Mouse (Mus musculus) cerebellum, postnatal 10 days (tissue): ENCODE measurements around the gene Nsmce1.

Source experiments
- DNase-seq, 2 experiments: peaks; one replicate each; pipeline ENCODE4 v3.0.0; 2021; ENCODE audit warnings: mixed read lengths in 2 of 2

Gene Nsmce1

DNA sequence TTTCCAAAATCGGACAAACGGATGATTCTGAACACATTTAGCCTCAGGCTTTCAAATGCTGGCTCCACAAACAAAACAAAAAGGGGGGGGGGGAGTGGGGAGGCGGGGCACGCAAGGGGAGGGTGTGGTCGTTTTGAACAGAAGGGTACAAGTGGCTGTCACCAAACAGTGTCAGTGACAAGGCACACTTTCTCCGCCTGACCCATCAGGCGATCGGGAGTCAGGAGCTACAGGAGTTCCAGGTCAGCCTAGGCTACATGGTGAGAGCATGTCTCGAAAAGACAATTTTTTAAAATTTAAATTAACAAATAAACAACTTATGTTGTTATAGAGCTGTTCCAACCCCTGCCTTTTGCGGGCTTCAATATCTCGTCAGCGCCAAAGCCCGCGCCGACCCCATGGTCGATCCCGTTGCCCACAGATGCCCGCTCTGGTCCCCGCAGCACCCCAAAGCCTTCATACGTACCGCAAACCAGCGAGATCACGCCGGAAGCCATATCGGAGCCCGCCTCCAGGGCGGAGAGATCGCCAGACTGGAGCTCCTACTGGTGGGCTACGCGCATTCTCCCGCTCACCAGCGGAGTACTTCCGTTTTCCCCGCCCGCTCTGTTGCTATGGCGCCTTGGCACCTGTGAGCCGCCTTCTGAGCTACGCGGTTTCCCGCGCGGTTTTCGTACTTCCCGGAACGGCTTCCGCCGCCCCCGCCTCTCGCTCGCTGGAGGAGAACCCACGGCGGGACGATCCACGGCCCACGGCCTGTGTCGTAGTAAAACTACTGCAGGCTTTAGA lies at the start of gene Nsmce1:
TSS of gene Nsmce1 (minus strand) at position 650 of the 789 bp plus-strand sequence.
- peak; percentile 95 to 97 for DNase-seq

DNA sequence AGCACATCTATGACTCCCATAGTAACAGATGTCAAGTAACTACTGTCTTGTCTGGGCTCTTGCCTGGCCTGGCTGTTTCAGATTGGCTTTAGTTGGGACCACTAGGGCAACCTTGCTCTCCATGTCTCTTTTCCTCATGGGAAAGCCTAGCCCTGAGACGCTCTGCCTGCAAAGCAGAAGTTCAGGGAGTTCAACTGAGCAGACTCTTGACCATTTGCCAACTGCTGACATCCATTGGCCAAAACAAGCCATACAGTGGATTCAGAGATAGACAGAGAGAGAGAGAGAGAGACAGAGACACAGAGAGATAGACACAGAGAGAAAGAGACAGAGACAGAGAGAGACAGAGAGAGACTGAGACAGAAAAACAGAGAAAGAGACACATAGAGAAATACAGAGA lies 49.6 kb upstream of the Nsmce1 start:
- DNase-seq: peak in 1 of 2 experiments; percentile 10

DNA sequence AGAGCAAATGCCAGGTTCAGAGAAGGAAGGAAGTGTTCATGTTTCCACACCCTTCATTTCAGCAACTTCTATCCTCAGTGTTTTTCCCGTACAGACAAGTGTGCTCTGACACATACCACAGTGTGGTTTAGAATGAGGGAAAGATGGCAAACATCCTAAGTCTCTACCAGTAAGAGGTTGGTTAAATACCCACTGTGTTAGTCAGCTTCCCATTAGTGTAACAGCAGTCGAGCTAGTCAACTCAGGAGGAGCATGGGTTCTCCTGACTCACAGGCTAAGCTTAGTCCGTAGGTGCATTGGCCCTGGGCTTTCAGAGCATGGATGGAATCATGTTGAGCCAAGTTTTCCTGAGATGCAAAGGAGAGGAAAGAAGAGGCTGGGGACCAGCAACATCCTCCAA lies 48.0 kb upstream of the Nsmce1 start:
- DNase-seq: no peak

- DNase-seq: no peak
Observed at GRCm38 (mm10) chr7:125527901-125528580, 36.6 kb upstream of the Nsmce1 start.

- no peak for DNase-seq
Observed at GRCm38 (mm10) chr7:125527186-125527585, 35.8 kb upstream of the Nsmce1 start.

DNA sequence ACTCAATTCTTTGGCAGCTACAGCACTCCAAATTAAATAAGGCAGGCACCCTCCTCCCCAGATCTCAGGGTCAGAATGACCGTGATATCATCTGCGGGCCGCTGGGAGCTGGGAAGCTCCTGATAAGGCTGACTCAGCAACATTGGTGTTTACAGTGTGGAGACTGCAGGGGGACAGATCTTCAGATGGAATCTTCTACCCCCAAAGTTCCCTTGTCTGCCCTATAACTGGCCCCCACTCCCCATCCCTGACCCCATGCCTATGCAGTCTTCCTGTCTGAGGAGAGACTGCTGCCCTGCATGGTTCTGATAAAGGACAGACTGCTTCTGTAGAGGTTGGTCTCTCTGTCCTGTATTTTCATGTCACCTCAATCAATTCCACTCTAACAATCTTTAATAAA lies 31.7 kb upstream of the Nsmce1 start:
- no peak for DNase-seq

- DNase-seq: no peak
Observed at GRCm38 (mm10) chr7:125519715-125520114, 28.3 kb upstream of the Nsmce1 start.

GRCm38 (mm10) chr7:125517470-125517869 lies 26.1 kb upstream of the Nsmce1 start:
- DNase-seq: no peak

DNA sequence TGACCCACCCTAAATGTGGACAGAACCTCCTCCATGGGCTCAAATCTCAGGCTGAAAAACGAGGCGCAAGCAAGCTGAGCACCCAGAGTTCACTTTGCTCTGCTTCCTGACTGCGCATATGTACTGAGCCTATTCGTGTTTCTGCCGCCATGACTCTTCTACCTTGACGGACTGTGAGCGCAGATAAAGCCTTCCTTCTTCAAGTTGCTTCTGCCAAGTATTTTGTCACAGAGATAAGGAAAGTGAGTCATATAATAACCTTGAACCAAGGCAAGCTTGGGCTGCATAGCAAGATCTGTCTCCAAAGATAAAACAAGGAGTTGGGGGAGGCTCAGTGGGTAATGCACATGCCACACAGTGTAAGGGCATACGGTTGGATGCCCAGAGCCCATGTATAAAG lies 25.3 kb upstream of the Nsmce1 start:
- no peak for DNase-seq

GRCm38 (mm10) chr7:125515081-125515853 lies 23.9 kb upstream of the Nsmce1 start:
- DNase-seq: no peak

DNA sequence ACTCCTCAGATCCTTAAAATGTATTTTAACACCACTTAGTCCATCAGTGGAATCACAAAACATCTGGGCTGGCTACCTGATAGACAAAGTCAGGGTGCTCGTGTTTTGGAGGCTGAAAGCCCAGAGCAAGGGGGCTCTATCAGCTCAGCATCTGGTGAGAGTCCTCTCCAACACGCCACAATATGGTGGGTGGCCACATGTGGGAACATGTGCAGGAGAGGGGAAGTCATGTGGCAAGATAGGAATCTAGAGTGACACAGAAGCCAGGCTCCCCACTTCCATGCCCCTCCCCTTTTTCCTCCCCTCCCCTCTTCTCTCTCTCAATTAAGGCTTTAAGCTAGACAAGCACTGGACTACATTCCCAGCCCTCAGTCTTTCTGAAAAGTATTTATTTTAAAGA lies 20.5 kb upstream of the Nsmce1 start:
- DNase-seq: no peak

DNA sequence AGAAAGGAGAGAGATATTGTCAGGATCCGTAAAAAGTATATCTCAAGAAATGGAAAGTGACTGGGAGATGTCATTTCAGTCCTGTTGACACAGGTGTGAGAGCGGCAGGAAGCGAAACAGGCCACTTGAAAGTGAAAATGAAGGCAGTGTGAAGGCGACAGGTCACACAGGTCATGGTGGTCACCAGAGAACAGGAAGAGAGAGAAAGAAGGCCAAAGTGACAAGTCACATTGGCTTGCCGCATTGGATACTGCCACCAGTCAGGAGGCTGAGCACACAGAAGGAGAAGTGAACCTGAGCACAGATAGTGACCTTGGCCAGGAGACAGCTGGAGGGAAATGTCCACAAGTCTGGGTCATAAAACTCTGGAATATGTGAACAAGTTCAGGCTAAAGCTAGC lies 20.0 kb upstream of the Nsmce1 start:
- DNase-seq: no peak

DNA sequence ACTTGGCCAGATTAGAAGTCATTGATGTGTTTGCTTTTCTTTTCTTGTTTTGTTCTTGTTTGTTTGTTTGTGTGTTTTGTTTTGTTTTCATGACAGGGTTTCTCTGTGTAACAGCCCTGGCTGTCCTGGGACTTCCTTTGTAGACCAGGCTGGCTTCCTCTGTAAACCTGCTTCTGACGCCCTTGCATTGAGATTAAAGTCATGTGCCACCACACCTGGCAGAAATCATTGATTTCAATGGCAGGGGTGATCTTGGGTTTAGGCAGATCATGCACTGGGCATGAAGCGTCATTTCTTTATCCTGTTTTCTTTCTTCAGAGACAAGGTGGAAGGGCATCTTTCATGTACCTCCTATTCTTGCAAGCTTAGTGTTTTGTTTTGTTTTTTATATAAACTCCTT lies 15.9 kb upstream of the Nsmce1 start:
- no peak for DNase-seq

- no peak for DNase-seq
Observed at GRCm38 (mm10) chr7:125505568-125505967, 14.2 kb upstream of the Nsmce1 start.

DNA sequence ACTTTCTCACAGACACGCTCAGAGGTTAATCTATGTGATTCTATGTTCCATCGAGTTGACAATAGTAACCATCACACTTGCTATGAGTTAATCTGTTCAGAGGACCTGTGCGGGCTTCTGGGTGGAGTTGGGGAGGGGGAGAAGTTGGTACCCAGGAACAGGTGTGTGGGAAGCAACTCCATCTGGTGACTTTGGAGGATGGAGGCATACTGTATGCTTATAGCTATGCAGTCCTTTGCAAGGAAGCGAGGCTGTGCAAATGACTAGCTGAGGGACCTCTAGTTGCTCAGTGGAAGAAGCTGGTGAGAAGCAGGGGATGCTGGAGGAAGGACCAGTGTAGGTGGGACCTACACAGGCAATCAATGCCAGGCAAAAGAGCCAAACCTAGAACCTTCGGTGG lies 13.2 kb upstream of the Nsmce1 start:
- DNase-seq: no peak

- no peak for DNase-seq
Observed at GRCm38 (mm10) chr7:125503374-125504092, 12.1 kb upstream of the Nsmce1 start.

- no peak for DNase-seq
Observed at GRCm38 (mm10) chr7:125500879-125501278, 9.5 kb upstream of the Nsmce1 start.

DNA sequence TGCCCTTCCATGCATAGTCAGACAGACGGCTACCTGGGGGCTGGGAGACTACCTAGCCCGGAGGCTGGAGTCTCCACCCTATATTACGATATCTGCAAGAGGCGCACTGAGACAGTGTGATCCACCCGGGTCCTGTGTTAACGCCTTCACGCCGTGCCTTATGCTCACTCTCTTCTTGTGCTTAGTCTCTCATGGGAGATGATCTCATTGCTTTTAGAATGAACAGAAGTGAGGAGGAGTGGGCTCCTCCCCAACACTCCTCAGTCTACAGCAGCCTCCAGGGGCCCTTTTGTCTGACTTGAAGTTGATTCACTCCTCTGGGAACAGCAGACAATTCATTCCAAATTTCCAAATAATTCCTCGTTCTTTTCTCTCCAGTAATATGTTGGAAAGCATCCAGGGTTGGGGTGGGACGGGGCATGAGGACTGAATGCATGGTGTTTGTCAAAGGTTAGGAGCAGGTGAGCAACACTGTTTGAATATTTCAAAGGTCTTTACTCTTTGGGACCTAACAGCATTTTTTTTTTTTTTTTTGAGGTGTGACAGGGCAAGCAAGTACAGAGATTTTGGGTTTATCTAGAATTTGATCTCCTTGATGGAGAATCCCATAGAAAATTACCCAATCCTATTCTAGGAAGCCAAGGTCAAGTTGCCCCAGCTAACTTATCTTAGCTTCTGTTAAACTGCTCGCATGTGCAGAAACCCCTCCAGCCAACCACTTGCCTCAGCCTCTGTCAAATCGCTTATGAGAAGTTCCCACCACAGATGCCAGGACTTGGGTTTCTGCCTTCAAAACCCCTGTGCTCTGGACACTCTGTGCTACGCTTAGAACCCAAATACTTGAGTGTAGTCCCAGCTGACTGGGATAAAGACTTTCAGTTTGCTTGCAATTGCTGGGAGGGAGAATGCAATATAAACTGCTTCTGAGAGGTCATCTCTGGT lies 8.8 kb upstream of the Nsmce1 start:
- no peak for DNase-seq

DNA sequence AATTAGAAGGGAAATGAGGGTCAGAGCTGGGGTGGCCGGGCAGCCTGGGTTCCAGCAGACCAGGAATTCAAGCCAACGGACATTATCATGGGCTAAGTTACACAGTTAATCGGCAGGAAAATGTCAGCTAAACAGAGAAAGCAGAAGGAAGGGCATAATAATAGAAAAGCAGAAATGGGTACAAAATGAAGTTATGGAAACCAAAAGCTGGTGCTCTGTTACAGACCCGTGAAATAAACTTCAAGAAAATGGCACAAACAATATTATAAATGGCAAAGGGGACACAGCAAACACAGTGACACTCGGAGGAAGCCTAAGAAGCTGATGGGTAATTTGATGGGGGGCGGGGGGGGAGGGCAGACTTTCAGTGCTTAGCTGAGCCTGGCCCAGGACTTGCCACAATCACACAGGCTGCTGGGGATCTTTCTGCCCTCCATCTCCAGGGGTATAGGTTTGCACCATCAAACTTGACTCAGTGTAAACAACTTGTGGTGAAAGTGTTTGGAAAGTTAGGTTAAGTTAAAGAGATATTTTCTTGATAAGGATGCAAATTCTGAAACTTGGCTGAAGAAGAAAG lies 4.6 kb upstream of the Nsmce1 start:
- no peak for DNase-seq

- no peak for DNase-seq
Observed at GRCm38 (mm10) chr7:125492551-125492950, 1.2 kb upstream of the Nsmce1 start.

DNA sequence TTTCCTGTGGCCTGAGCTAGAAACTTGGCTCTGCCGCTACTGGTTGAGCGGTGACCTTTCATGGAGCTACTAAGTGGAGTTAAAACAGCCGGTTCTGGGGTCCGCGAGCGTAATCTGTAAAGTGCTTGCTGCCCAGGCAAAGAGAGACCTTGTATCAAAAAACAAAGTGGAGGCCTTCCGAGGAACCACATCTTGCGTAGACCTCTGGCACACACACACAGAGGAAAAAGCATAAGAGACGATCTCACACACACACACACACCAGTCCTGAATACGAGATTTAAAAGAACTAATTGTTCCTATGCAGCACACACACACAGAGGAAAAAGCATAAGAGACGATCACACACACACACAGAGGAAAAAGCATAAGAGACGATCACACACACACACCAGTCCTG lies 364 bp upstream of the Nsmce1 start:
- no peak for DNase-seq
